Mouse (Mus musculus): ENCODE measurements around the gene Krtap2-4. TPM values are rescaled to one million over a fixed set of nuclear protein-coding genes. Genes with fewer than 3 reads are reported as not detected.
"Not testable (repeated sequence)": the region's sequence is repeated elsewhere in the genome, so short reads cannot be mapped to it uniquely, and the experiment has no call there.

Gene Krtap2-4
- polyA plus RNA-seq (2015; fragmentation: Nextera tagmentation; extraction: Ambion mirVana), result not detected in 2 replicates

DNA sequence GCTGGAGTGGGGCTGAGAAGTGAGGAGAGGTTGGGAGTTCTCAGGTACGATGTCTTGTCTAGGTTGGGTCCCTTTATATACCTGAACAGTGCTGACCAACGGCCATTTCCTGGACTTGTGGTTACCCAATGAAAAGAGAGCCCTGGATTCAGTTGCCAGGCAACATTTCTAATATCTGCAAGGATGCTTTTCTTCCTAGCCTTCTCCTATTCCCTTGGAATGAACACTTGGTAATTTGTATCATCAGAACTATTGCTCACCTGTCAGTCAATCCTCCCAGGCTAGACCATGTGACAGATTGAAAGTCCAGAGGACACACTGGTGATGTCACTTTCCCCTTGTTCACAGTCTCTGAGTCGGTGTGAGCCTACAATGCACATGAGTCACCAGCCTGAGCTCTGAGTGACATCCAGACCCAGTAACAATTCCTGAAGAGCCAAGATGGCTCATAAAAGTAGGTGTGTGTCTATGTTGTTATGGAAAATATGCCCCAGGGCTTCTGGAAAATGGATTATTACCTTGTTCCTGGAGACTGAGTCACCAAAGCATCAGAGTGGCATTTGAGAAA is at the start of gene Krtap2-4:
TSS of gene Krtap2-4 (minus strand) at position 51 of the 568 bp plus-strand sequence.
- WGBS (ENCODE audit: insufficient replicate concordance), result 39% methylated on average over 3 of the region's 3 CpGs
- Histone ChIP-seq H3K27ac (replicated peaks) (no peak within 1 kb of the TSS), H3K4me3 (replicated peaks) (no peak within 1 kb of the TSS), H3K4me2 (no peak within 1 kb of the TSS), H3K36me3 (replicated peaks) (no peaks in the 10 kb centered on the region), H3K4me1 (replicated peaks) (no peaks in the 10 kb centered on the region), H3K9me3 (replicated peaks) (no peaks in the 10 kb centered on the region), H3K9ac (no peak within 1 kb of the TSS), H3K27me3 (no peaks in the 10 kb centered on the region)
- no peak for ATAC-seq (ENCODE audit: insufficient read depth)

DNA sequence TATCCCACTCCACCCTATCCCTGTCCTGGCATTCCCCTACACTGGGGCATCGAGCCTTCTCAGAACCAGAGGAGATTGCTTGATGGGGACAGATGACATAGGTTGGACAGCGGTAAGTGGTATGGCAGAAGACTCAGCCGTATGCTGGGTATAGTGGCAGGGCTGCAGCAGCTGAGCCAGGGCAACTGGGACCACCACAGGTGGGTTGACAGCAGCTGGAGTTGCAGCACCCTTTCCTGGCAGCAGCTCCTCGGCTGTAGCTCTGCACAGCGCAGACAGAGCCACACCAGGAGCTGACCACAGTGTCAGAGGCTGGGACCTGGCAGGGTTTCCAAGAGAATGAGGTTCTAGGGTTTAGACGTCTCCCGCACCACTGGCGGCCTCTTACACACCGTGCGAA is 48.2 kb upstream of the Krtap2-4 start:
- ATAC-seq (ENCODE audit: insufficient read depth), result no peak
- WGBS (ENCODE audit: insufficient replicate concordance), result 65% methylated on average over 10 of the region's 10 CpGs
- no peaks in the 10 kb centered on the region for H3K9me3 ChIP-seq (replicated peaks)
- no peaks in the 10 kb centered on the region for H3K27me3 ChIP-seq
- H3K9ac ChIP-seq, result no peak overlapping the region
- H3K4me1 ChIP-seq (replicated peaks), result no peaks in the 10 kb centered on the region
- no peak overlapping the region for H3K27ac ChIP-seq (replicated peaks)
- no peak overlapping the region for H3K4me2 ChIP-seq
- no peak overlapping the region for H3K4me3 ChIP-seq (replicated peaks)
- no peaks in the 10 kb centered on the region for H3K36me3 ChIP-seq (replicated peaks)

DNA sequence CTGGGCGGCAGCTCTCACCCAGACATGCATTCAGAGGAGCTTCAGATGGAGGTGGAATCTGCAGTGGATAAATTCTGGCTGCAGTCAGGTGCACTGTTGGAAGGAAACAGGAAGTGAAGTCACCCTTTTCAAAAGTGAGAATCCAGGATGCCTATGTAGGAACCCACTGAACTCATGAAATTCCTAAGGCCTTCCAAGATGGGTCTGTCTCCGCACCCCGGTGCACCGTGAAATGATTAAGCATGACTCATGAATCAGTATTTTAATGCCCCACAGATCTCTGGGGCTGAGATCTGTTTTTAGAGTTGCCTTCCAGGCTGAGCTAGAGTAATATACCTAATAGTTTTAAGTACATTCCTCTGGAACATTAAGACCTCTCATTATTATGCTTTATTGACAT is 44.6 kb upstream of the Krtap2-4 start:
- Histone ChIP-seq H3K36me3 (replicated peaks) (no peaks in the 10 kb centered on the region), H3K9ac (no peak overlapping the region), H3K4me3 (replicated peaks) (no peak overlapping the region), H3K27me3 (no peaks in the 10 kb centered on the region), H3K9me3 (replicated peaks) (no peaks in the 10 kb centered on the region), H3K4me2 (no peak overlapping the region), H3K4me1 (replicated peaks) (no peaks in the 10 kb centered on the region), H3K27ac (replicated peaks) (no peak overlapping the region)
- ATAC-seq (ENCODE audit: insufficient read depth), result no peak
- 77% methylated on average over 4 of the region's 4 CpGs for WGBS (ENCODE audit: insufficient replicate concordance)

DNA sequence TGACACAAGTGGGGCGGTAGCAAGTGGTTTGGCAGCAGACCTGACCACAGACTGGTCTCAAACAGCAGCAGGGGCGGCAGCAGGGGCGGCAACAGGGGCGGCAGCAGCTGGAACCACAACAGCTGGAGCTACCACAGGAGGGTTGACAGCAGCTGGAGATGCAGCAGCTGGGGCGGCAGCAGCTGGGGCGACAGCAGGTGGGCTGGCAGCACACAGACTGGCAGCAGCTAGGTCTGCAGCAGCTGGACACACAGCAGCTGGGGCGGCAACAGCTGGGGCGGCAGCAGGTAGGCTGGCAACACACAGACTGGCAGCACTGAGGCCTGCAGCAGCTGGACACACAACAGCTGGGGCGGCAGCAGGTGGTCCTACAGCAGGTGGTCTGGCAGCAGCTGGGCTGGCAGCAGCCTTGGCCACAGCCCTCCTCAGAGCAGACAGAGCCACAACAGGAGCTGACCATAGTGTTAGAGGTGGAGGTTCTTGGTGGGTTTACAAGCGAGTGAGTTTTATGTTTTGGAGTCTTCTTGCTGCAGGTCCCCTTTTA is 43.9 kb upstream of the Krtap2-4 start, which contains the start of gene Gm11563:
TSS of gene Gm11563 (minus strand) at position 494 of the 544 bp plus-strand sequence.
- WGBS (ENCODE audit: insufficient replicate concordance), result 41% methylated on average over 10 of the region's 10 CpGs
- H3K4me2 ChIP-seq; H3K9ac ChIP-seq; H3K9me3 ChIP-seq (replicated peaks); H3K4me1 ChIP-seq (replicated peaks); H3K36me3 ChIP-seq (replicated peaks); ATAC-seq (ENCODE audit: insufficient read depth); H3K4me3 ChIP-seq (replicated peaks); H3K27me3 ChIP-seq; H3K27ac ChIP-seq (replicated peaks): not testable (repeated sequence)

DNA sequence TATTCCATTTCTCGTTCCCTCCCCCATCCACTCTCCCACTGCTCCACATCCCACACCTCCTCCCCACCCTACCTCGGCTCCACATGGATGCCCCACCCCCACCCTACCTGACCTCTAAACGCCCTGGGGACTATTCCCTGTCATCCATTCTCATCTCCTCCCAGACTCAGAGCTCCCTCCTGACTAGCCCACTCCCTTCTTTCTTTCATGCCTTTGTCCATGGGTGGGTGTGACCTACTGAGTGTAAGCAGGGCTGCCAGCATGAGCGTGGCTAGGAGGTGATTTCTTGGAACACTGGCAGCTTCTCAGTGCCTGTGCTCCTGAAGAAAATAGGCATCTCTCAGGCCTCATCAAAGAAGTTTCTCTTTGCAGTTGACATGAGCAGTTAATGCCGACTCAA is 42.4 kb upstream of the Krtap2-4 start:
- no peaks in the 10 kb centered on the region for H3K4me1 ChIP-seq (replicated peaks)
- no peak overlapping the region for H3K27ac ChIP-seq (replicated peaks)
- no peak overlapping the region for H3K4me3 ChIP-seq (replicated peaks)
- 40% methylated on average over 5 of the region's 5 CpGs for WGBS (ENCODE audit: insufficient replicate concordance)
- ATAC-seq (ENCODE audit: insufficient read depth), result no peak
- H3K9ac ChIP-seq, result no peak overlapping the region
- H3K36me3 ChIP-seq (replicated peaks), result no peaks in the 10 kb centered on the region
- no peaks in the 10 kb centered on the region for H3K27me3 ChIP-seq
- H3K4me2 ChIP-seq, result no peak overlapping the region
- H3K9me3 ChIP-seq (replicated peaks), result no peaks in the 10 kb centered on the region

DNA sequence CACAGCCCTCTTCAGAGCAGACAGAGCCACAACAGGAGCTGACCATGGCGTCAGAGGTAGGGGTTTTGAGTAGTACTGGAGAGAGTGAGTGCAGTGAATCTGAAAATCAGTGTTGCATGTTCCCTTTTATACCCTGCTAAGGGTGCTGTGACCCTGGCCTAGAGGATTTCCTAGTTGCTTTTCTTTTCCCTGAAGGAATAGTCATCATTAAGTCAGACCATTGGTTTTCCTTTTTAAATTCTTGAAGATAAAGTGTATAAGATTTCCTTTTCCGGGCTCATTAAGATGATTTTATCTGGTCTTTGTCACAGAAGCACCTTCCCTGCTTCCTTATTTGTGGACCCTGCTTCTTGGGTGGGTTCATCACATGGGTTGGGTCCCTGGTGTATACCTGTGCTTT is 35.5 kb upstream of the Krtap2-4 start, which contains the start of gene Gm11555:
TSS of gene Gm11555 (minus strand) at position 101 of the 400 bp plus-strand sequence.
- no peak within 1 kb of the TSS for H3K4me3 ChIP-seq (replicated peaks)
- H3K4me2 ChIP-seq, result no peak within 1 kb of the TSS
- H3K9ac ChIP-seq, result no peak within 1 kb of the TSS
- H3K9me3 ChIP-seq (replicated peaks), result no peaks in the 10 kb centered on the region
- ATAC-seq (ENCODE audit: insufficient read depth), result no peak
- 46% methylated on average over 2 of the region's 2 CpGs for WGBS (ENCODE audit: insufficient replicate concordance)
- no peak within 1 kb of the TSS for H3K27ac ChIP-seq (replicated peaks)
- H3K4me1 ChIP-seq (replicated peaks), result no peaks in the 10 kb centered on the region
- no peaks in the 10 kb centered on the region for H3K27me3 ChIP-seq
- no peaks in the 10 kb centered on the region for H3K36me3 ChIP-seq (replicated peaks)

DNA sequence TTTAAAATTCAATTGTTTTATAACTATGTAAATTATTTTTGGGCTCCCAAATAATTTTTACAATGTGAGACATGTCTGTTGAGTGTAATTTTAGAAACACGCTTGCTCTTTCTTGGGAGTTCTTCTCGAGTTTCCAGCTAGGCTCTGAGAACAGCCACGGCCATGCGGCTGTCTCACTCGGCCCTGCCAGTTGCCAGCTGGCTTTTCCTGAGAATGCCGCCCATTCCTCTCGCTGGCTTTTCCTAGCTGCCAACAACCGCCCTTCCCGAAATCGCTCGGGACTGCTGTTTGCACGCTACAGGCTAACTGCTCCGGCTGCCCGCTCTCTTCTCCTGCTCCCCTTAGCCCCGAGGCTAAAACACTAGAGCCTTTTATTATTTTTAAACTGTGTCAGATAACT is 31.8 kb upstream of the Krtap2-4 start:
- Histone ChIP-seq H3K4me3 (replicated peaks) (no peak overlapping the region), H3K4me2 (no peak overlapping the region), H3K27me3 (no peaks in the 10 kb centered on the region), H3K4me1 (replicated peaks) (no peaks in the 10 kb centered on the region), H3K27ac (replicated peaks) (no peak overlapping the region), H3K9me3 (replicated peaks) (no peaks in the 10 kb centered on the region), H3K9ac (no peak overlapping the region), H3K36me3 (replicated peaks) (no peaks in the 10 kb centered on the region)
- ATAC-seq (ENCODE audit: insufficient read depth), result no peak
- WGBS (ENCODE audit: insufficient replicate concordance), result 78% methylated on average over 15 of the region's 15 CpGs

DNA sequence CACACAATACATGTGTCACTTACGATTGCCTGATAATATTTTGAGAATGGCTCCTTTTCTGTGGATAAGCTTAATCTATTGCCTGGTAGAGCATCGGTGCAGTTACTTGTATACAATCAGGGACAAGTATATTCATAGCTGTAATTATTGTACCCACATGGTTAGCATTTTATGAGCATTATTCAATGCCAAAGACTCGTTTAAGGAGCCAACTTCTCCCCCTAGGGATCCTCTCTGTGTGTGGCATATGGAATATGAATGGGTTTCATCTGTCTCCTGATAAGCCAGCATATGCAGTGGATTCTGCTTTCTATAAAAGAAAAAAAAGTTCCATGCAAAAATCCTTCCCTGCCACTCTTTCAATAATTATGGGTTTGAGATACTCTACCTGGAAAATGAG is 29.7 kb upstream of the Krtap2-4 start:
- H3K4me1 ChIP-seq (replicated peaks), result no peaks in the 10 kb centered on the region
- ATAC-seq (ENCODE audit: insufficient read depth), result no peak

DNA sequence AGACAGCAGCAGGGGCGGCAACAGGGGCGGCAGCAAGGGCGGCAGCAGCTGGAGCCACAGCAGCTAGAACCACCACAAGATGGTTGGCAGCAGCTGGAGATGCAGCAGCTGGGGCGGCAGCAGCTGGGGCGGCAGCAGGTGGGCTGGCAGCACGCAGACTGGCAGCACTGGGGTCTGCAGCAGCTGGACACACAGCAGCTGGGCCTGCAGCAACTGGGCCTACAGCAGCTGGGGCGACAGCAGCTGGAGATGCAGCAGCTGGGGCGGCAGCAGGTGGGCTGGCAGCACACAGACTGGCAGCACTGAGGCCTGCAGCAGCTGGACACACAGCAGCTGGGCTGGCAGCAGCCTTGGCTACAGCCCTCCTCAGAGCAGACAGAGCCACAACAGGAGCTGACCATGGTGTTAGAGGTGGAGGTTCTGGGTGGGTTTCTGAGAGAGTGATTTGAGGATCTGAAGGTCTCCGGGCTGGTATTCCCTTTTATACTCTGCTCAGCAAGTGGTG is 29.0 kb upstream of the Krtap2-4 start, which contains the start of gene Krtap4-7:
TSS of gene Krtap4-7 (minus strand) at position 455 of the 505 bp plus-strand sequence.
- H3K4me1 ChIP-seq (replicated peaks); H3K36me3 ChIP-seq (replicated peaks); H3K27me3 ChIP-seq; H3K9ac ChIP-seq; H3K9me3 ChIP-seq (replicated peaks); H3K4me3 ChIP-seq (replicated peaks); H3K4me2 ChIP-seq; H3K27ac ChIP-seq (replicated peaks); ATAC-seq (ENCODE audit: insufficient read depth): not testable (repeated sequence)
- 51% methylated on average over 9 of the region's 9 CpGs for WGBS (ENCODE audit: insufficient replicate concordance)

More for the DNA sequence above, 29.7 kb upstream of the Krtap2-4 start:
- Histone ChIP-seq H3K9ac (no peak overlapping the region), H3K36me3 (replicated peaks) (no peaks in the 10 kb centered on the region), H3K4me3 (replicated peaks) (no peak overlapping the region), H3K27ac (replicated peaks) (no peak overlapping the region), H3K9me3 (replicated peaks) (no peaks in the 10 kb centered on the region), H3K27me3 (no peaks in the 10 kb centered on the region), H3K4me2 (no peak overlapping the region)
- WGBS (ENCODE audit: insufficient replicate concordance), result 48% methylated on average over 3 of the region's 3 CpGs

DNA sequence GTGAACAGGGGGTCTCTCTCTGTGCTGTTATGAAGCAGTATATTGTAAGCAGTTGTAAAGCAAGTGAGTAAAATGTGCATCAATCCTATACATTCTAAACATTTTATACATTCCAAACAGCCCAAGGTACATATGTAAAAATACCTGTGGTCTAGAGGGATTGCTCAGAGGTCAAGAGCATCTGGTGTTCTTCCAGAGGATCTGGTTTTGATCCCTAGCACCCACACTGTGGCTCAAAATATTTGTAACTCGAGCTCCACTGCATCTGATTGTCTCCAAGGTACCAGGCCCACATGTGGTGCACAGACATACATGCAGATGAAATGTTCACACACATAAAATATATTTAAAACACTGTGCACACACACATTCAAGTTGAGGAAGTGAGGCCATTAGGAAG is 26.3 kb upstream of the Krtap2-4 start:
- Histone ChIP-seq H3K27ac (replicated peaks) (no peak overlapping the region), H3K9me3 (replicated peaks) (no peaks in the 10 kb centered on the region), H3K27me3 (no peaks in the 10 kb centered on the region), H3K9ac (no peak overlapping the region), H3K4me3 (replicated peaks) (no peak overlapping the region), H3K36me3 (replicated peaks) (no peaks in the 10 kb centered on the region), H3K4me2 (no peak overlapping the region), H3K4me1 (replicated peaks) (no peaks in the 10 kb centered on the region)
- WGBS (ENCODE audit: insufficient replicate concordance), result 12% methylated on average over 1 of the region's 1 CpGs
- no peak for ATAC-seq (ENCODE audit: insufficient read depth)

DNA sequence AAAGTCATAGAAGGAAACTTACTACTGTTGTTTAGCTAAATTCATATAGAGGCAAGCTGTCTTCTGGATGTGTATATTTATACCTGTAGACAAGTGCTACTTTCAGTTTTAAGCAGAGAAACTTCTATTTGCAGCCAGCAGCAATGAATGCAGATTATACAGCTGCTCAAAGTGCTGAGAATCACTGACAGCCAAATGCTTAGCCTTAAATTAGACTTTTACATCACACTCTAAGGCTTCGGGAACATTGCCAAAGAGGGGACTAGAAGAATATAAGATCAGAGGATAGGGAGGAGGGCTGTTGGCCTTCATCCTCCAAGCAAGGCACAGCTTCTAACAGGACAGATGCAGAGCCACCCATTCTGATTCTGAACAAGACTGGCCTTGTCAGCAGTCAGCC is 22.4 kb upstream of the Krtap2-4 start:
- no peak overlapping the region for H3K9ac ChIP-seq
- H3K27ac ChIP-seq (replicated peaks), result no peak overlapping the region
- no peak overlapping the region for H3K4me2 ChIP-seq
- H3K4me1 ChIP-seq (replicated peaks), result no peaks in the 10 kb centered on the region
- 55% methylated on average over 1 of the region's 1 CpGs for WGBS (ENCODE audit: insufficient replicate concordance)
- H3K27me3 ChIP-seq, result no peaks in the 10 kb centered on the region
- H3K9me3 ChIP-seq (replicated peaks), result no peaks in the 10 kb centered on the region
- no peak overlapping the region for H3K4me3 ChIP-seq (replicated peaks)
- H3K36me3 ChIP-seq (replicated peaks), result no peaks in the 10 kb centered on the region
- no peak for ATAC-seq (ENCODE audit: insufficient read depth)
